Mouse (Mus musculus): ENCODE measurements around the gene Sec22b.

The Sec22b gene

GRCm38 (mm10) chr3:97940511-97941204 lies 39.7 kb downstream of the Sec22b start:
- DNase-seq (ENCODE audit: low spot score): no peak

DNA sequence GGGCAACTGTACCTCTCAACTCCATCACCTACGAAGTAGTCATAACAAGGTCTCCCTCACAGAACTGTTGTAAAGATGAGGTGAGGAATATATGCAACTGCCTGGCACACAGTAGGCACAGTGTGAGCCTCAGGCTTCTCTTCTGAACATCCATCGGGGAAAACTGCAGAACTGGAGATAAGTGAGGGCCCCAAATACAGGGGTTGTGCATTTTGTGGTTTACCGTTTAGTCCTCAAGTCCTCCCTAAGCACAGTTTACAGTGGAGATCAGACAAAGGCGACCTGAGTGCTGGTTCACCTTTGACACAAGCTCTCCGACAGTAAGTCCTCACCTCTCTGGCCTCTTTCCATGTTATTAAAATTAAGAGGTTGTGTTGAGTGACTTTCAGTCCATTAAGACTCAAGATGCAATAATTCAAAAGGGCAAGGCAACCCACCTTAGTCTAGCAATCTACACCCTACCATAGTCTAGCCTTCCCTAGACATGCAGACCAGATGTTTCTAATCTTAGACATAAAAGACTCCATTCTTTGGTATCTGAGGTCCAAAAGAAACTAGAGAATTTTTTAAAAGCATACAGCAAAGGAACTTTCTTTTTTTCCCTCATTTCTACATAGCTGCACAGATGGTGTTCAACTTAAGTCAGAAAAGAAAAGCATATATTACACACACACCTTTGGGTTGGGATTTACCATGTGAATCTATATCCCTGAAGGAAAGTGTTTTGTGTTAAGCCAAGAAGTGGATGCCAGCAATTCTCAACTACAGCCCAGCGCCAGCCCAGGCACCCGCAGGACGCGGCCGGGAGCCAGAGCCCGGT lies 40.7 kb downstream of the Sec22b start:
- DNase-seq (ENCODE audit: low spot score): no peak

DNA sequence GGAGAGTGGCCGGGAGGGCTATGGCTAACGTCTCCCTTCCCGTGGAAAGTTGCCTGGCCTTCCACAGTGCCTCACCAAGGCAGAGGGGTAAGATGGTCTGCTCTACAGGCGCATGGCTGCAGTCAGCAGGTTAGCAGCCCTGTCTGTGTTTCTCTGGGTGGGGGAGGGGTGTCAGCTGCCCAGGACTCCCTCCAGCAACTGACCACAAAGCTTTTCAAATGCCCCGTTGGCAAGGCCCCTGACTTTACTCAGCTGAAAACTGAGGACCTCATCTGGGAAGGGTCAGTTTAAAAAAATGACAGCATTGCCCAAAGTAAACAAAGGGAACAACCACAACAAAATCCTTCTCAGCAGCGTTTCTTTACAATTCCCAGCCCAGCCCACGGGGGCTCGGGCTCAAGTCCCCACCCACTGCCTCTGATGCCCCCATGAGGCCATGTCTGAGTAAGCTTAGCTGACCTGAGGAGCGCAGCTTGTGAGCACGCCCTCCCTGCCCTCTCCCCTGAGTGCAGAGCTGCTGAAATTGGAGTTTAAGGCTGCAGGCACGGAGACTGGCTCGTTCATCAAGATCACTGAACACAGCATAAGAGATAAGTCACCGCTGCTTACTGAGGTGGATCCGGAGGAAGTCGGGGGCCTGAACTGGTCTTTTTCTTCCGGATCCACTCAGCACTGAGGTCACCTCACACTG lies 41.4 kb downstream of the Sec22b start:
- no peak for DNase-seq (ENCODE audit: low spot score)

- DNase-seq (ENCODE audit: low spot score): no peak
Measured at GRCm38 (mm10) chr3:97944462-97944861, 43.5 kb downstream of the Sec22b start.

- no peak for DNase-seq (ENCODE audit: low spot score)
Measured at GRCm38 (mm10) chr3:97946439-97946838, 45.4 kb downstream of the Sec22b start.

GRCm38 (mm10) chr3:97948518-97948917 lies 47.5 kb downstream of the Sec22b start:
- DNase-seq (ENCODE audit: low spot score): no peak

- DNase-seq (ENCODE audit: low spot score): no peak
Measured at GRCm38 (mm10) chr3:97949946-97950345, 49.0 kb downstream of the Sec22b start.

DNA sequence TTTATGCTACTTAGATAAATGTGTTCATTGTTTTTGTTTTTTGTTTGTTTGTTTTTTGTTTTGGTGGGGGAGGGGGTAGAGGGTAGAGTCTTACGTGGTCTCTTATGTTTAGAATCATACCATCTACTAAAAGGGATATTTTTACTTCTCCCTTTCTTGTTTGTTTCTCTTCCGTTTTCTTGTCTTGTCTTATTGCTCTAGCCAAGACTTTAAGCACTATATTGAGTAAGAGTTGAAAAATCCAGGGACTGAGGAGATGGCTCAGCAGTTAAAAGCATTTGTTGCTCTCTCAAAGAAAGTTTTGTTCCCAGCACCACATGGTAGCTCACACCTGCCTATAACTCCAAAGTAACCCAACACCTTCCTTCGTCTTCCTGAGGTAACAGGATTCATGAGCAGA lies 50.1 kb downstream of the Sec22b start:
- DNase-seq (ENCODE audit: low spot score): no peak

- no peak for DNase-seq (ENCODE audit: low spot score)
Measured at GRCm38 (mm10) chr3:97953196-97953595, 52.2 kb downstream of the Sec22b start.

- DNase-seq (ENCODE audit: low spot score): no peak
Measured at GRCm38 (mm10) chr3:97956322-97956721, 55.3 kb downstream of the Sec22b start.

DNA sequence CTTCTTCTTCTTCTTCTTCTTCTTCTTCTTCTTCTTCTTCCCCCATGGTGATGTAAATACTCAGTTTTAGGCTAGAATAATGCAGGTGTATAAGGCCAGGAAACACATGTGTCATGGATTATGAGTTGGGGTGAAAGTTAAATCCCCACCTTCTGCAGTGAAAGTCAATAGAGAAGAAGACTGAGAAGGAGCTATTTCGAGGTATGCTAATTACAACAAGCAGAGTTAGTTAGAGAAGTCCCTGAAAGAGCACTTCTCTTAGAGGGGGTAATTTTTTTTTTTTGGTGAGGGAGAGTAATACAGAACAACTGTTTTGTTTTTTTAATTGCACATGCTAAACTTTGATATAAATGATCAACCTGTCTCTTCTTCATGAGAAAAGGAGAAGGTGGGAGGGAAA lies 55.9 kb downstream of the Sec22b start:
- no peak for DNase-seq (ENCODE audit: low spot score)

DNA sequence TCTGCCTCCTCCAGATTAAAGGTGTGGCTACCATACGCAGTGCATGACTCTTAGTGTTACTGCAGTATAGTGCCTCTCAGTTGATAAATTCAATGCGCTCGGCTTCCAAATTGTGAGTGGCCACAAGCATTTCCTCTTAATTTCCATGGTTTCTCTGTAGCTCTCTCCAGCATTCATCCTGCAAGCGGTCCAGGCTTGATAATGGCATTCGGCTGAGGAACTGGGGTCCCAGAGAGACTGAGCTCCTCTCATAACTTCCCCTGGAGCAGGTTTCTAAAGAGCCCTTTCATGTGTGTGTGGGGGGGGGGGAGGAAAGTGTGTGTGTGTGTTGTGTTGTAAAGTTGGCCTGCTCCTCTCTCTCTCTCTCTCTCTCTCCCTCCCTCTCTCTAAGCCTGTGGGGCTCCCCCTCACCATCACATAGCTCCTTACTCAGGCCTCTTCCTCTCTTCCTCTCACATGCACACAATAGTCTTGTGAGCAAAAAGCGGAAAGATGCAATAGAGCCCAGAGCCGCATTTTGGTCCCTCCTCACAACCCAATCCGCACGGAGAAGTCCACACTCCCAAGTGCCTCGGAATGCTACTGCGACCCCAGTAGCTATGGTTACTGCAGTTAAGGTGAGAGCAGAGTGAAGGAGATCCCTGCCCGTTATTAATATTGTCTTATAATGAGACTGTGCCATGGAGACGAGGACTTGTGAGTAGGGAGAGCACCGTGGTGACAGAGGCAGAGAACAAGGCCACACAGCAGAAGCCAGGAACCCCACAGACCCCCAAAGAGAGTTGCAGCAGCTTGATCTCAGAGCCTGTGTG lies 60.0 kb downstream of the Sec22b start:
- no peak for DNase-seq (ENCODE audit: low spot score)

DNA sequence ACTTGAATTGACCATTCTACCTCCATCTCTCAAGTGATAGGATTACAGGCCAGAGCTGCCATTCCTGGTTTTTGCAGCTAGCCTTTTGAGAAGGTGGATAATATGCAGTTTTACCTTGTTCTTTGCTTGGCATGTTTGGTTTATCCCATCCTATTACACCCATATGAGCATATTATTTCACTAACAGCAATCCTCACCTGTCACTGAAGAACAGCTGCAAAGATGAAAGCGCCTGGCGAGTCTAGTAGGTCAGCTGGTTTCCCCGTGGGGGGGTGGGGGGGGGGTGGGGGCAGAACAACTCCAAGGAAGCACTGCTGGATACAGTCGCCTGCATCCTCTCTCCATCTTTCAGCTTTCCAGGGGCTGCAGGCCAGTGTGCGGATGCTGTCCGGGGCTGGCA lies 61.0 kb downstream of the Sec22b start:
- no peak for DNase-seq (ENCODE audit: low spot score)

GRCm38 (mm10) chr3:97964878-97965353 lies 63.9 kb downstream of the Sec22b start:
- DNase-seq (ENCODE audit: low spot score): no peak

DNA sequence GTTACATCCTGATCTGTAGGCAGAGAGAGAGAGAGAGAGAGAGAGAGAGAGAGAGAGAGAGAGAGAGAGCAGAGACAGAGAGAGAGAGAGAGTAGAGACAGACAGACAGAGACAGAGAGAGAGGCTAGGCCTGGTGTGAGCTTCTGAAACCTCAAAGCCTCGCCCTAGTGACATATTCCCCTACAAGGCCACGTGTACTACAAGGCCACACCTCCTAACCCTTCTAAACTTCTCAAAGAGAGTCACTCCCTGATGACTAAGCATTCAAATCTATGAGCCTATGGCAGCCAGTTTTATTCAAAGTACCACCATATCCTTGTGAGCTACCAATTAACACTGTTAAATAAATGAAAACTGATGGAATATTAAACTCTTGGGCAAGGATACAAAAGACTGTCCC lies 66.6 kb downstream of the Sec22b start:
- no peak for DNase-seq (ENCODE audit: low spot score)

- no peak for DNase-seq (ENCODE audit: low spot score)
Measured at GRCm38 (mm10) chr3:97968191-97968590, 67.2 kb downstream of the Sec22b start.

DNA sequence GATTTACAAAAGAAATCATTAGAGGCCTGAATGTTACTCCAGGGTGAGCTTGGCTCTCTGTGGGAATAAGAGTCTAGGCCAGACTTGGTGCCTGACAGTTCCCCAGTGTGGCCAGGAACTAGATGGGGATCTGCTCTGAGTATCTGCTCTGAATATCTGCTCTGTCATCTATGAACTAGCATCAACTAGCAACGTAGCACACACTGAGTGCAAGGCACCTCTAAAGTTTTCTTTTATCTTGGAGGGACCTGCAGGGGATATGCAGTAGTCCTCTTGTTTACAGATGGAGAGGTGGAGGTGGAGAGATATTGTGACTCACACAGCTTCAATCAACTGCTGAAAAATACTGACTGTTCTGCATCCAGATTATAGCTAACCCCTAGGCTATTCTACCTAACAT lies 68.0 kb downstream of the Sec22b start:
- DNase-seq (ENCODE audit: low spot score): no peak

DNA sequence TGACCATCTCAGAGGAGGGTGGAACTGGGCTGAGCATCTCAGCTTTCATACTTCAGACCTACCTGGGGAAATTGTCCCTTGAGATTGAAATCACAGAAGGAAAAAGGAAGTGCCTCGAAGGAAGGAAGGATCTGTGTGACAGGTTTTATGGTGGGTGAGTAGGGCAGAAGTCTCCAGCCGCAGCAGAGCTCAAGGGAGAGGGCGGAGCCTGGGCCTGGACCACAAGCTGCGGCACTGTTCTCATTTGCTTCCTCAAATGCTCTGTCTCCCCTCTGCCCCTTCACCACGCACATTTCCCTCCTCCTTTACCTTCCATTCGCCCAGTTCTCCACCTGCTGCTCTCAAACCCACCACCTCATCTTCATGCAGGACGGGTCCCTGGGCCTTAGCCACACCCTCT lies 70.1 kb downstream of the Sec22b start:
- DNase-seq (ENCODE audit: low spot score): peak; percentile 29

GRCm38 (mm10) chr3:97972200-97972599 lies 71.2 kb downstream of the Sec22b start:
- DNase-seq (ENCODE audit: low spot score): no peak

DNA sequence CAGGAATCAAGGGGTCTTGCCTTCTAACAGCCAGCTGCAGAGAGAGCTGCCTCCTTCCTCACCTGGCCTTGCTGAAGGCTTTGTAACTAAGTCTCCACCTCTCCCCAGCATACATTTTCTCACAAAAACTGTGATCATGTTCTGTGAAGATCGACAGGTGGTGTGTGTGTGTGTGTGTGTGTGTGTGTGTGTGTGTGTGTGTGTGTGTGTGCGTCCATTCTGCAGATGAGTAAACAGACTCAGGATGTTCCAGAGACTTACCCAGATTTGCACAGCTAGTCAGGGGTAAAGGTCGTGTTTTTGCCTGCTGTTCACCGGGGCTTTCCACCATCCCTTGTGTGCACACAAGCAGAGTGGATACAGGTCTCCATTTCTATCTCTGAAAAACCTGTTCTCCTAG lies 71.7 kb downstream of the Sec22b start:
- no peak for DNase-seq (ENCODE audit: low spot score)

All from T-cell, adult 2 months (primary cell).